Mouse (Mus musculus): ENCODE results near the gene Tmc5.
A peak's percentile ranks its signal among the peaks of the same experiment; 100 is the strongest.

Tmc5 gene

GRCm38 (mm10) chr7:118610721-118611120 is 13.6 kb downstream of the Tmc5 start:
- no peak for DNase-seq (ENCODE audit: low read depth in 2 of 2, low spot score in 2 of 2)

GRCm38 (mm10) chr7:118611185-118611749 is 14.2 kb downstream of the Tmc5 start:
- DNase-seq (ENCODE audit: low read depth in 2 of 2, low spot score in 2 of 2), result no peak

- no peak for DNase-seq (ENCODE audit: low read depth in 2 of 2, low spot score in 2 of 2)
Observed at GRCm38 (mm10) chr7:118611933-118612332, 14.8 kb downstream of the Tmc5 start.

GRCm38 (mm10) chr7:118614076-118614475 is 17.0 kb downstream of the Tmc5 start:
- no peak for DNase-seq (ENCODE audit: low read depth in 2 of 2, low spot score in 2 of 2)

- DNase-seq (ENCODE audit: low read depth in 2 of 2, low spot score in 2 of 2), result no peak
Observed at GRCm38 (mm10) chr7:118618104-118618503, 21.0 kb downstream of the Tmc5 start.

DNA sequence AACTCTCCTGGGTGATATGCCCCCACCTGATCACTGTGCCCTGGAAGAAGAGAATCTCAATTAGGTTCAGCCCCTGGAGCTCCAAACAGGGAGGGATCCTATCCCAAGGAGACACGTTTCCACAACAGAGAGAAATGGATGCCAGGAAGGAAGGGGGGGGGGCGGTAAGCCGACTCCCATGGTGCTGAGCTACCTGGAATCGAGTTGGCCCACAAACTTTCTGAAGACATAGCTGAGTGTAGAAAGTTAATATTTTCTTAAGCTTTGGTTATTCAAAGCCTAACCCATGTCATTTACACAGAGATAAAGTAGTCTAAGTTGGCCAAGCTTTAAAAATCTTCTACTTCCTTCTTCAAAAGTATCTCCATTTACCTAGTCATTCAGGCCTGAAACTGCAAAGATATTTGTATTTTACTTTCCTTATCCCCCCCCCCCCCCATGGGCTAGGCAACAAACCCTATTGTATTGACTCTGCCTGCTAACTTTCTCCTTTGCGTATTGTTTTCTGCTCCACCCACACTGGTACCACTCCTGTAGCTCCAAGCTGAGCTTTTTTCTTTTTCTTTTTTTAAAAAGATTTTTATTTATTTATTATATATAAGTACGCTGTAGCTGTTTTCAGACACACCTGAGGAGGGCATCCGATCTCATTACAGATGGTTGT is 23.3 kb downstream of the Tmc5 start:
- no peak for DNase-seq (ENCODE audit: low read depth in 2 of 2, low spot score in 2 of 2)

GRCm38 (mm10) chr7:118621094-118621493 is 24.0 kb downstream of the Tmc5 start:
- no peak for DNase-seq (ENCODE audit: low read depth in 2 of 2, low spot score in 2 of 2)

DNA sequence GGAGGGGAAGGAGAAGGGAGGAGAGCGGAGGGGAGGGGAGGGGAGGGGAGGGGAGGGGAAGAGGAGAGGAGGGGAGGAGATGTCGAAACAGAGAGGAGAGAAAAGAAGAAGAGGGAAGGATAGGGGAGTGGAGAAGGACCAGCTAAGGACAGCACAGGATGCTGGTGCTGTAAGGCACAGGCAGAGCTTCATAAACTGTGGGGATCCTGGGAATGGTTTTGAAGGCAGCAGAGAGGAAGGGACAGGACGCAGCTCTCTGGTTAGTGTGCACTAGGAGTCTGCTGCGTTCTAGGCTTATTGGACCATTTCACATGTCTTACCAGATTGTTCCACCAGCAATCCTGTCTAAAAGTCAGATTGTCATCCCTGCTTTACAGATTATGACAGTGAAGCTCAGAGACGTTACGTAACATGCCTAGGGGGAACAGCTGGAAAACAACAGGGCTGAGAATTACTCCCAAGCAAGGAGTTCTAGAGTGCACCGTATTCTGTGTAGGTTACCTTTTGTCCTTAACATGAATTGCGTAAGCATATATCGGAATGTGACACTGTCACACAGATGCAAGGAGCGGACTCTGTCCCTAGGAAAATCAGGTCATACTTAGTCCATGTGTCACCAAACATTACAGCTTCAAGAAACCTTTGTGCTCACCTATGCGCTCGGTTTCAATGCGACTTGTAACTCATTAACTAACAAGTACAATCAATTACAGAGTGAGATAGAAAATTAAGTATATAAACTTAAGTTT is 30.6 kb downstream of the Tmc5 start:
- DNase-seq (ENCODE audit: low read depth in 2 of 2, low spot score in 2 of 2), result no peak

GRCm38 (mm10) chr7:118633094-118633493 is 36.0 kb downstream of the Tmc5 start:
- no peak for DNase-seq (ENCODE audit: low read depth in 2 of 2, low spot score in 2 of 2)

DNA sequence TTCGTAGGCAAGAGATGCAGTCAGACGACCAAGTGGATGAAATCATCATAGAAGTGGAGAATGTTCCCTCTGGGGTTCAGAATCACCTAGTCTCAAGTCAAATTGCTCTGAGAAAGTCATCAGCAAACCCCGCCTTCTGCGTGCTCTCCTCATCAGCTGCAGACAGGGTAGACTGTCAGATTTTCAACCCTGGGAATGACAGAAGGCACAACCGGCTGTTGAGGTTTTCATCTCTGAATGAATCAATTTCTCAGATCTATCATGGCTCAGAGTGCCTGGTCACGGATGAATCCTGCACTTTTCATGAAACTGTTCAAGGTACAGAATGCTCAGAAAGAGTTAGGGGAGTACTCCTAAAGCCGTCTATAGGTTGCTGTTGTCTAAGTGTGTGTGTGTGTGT is 36.9 kb downstream of the Tmc5 start:
- DNase-seq (ENCODE audit: low read depth in 2 of 2, low spot score in 2 of 2), result no peak

- no peak for DNase-seq (ENCODE audit: low read depth in 2 of 2, low spot score in 2 of 2)
Observed at GRCm38 (mm10) chr7:118637466-118637865, 40.4 kb downstream of the Tmc5 start.

DNA sequence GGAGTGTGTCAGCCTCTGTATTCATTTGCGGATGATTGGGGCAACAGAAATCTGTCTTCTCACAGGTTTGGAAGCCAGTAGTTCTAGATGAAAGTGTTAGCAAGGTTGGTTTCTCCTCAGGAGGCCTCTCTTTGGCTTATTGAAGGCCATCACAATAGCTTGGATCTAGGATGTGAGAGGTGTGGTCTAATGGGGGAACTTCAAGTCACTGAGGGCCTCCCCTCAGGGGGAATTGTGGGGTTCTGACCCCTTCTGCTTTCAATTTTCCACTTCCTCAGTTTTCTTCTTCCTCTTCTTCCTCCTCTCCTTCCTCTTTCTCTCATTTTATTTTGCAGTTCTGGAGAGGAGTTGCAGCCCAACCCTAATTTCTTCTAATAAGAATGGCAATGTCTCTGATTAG is 49.1 kb downstream of the Tmc5 start:
- no peak for DNase-seq (ENCODE audit: low read depth in 2 of 2, low spot score in 2 of 2)

- DNase-seq (ENCODE audit: low read depth in 2 of 2, low spot score in 2 of 2), result no peak
Observed at GRCm38 (mm10) chr7:118649328-118649727, 52.2 kb downstream of the Tmc5 start.

DNA sequence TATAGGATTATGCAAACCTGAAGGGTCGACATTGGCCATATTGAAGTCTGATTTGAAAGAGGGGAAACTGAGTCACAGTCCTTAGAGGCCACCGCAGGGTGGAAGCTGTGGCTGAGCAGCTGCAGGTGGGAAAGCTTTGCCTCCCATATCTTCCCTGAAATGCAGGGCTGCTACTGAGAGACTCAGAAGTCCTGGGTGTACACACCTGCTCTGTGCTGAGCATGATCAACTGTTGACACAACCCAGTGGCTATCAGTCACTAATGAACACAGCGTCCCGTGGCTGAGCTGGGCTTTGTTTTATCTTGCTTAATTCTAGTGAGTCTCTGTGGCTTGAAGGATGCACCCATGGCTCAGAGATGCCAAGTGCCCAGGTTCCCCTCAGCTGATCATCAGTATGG is 53.0 kb downstream of the Tmc5 start:
- no peak for DNase-seq (ENCODE audit: low read depth in 2 of 2, low spot score in 2 of 2)

- DNase-seq (ENCODE audit: low read depth in 2 of 2, low spot score in 2 of 2), result no peak
Observed at GRCm38 (mm10) chr7:118650891-118651290, 53.8 kb downstream of the Tmc5 start.

DNA sequence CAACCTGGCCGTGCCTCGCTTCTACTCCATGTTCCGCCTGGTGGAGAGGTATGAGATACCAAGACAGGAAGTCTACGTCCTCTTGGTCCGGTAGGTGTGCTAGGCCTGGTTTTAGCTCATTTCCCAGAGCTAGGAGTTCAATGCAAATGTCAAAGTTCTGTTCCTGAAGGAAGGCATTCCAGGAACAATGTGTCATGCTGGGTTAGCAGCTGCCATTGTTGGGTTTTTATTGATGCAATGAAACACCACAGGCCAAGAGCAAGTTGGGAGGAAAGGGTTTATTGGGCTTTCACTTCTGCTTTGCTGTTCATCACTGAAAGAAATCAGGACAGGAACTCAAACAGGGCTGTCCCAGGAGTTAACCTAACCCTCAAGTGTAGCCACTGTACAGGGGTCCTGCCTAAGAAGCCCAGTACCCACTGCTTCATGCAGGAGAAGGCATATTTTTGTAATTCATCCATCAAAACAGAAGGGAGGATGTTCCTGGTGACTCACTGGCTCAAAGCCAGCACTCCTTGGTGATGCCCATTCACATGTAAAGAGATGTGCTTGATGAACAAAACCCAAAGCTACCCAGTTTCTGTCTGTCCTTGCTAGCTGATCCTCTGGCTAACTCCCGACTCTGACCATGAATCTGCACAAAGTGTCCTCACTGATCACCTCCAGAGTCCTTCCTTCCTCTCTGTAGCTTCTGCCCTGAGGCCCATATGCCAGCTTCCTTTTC is 55.6 kb downstream of the Tmc5 start:
- no peak for DNase-seq (ENCODE audit: low read depth in 2 of 2, low spot score in 2 of 2)

- no peak for DNase-seq (ENCODE audit: low read depth in 2 of 2, low spot score in 2 of 2)
Observed at GRCm38 (mm10) chr7:118656730-118657129, 59.6 kb downstream of the Tmc5 start.

DNA sequence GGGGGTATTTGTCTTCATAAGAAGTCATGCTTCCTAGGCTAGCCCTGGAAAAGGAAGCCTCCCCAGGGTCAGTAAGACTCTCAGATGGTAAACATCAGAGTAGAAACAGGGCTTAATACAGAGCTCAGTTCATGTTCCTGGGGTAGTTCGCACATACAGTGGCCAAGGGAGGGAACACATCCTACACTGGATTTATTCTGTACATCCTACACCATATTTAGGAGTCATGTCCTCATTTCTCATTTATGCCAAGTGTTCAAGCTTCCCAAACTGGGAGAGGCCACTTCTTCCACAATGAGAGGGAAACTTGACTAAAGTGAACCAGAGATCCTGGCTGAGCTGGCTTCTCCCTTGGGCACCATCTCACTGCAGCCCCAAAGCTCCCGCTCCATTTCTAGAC is 70.7 kb downstream of the Tmc5 start:
- no peak for DNase-seq (ENCODE audit: low read depth in 2 of 2, low spot score in 2 of 2)

GRCm38 (mm10) chr7:118670142-118670541 is 73.0 kb downstream of the Tmc5 start:
- no peak for DNase-seq (ENCODE audit: low read depth in 2 of 2, low spot score in 2 of 2)

DNA sequence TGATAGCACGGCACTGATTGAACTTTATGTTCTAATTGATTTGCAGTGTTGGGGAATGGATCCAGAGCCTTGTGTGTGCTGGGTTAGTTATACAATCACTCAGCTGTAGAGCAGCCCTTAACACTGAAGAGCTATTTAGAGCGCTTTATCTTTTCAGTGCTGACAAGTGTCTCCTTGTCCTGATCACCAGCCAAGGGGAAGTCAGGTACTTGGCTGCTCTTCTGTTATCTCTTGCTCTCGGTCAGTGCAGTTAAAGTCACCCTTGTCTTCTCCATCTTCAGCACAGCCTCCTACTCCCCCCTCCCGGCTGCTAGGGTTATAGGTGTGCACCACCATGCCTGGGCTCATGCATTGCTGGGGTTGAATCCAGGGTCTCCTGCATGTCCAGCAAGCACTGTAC is 79.7 kb downstream of the Tmc5 start:
- no peak for DNase-seq (ENCODE audit: low read depth in 2 of 2, low spot score in 2 of 2)

DNA sequence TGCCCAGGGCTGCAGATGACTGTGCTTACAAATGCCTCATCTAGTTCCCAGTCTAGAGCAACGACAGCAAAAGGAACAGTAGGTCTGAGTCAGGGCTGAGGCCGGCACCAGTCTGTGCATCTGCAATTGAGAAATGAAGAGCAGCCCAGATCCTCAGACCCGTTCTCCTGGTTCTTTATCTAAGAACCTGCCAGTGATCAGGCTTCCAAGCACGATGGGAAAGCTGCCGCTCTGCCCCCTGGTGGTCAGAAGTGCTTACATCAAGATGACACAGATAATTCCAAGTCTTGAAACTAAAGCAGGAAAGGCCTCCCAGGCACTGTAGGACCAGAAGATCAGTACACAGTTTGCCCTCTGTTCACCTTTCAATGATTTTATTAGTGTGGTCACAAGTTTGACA is 91.1 kb downstream of the Tmc5 start:
- DNase-seq (ENCODE audit: low read depth in 2 of 2, low spot score in 2 of 2), result peak; percentile 16 to 41

DNA sequence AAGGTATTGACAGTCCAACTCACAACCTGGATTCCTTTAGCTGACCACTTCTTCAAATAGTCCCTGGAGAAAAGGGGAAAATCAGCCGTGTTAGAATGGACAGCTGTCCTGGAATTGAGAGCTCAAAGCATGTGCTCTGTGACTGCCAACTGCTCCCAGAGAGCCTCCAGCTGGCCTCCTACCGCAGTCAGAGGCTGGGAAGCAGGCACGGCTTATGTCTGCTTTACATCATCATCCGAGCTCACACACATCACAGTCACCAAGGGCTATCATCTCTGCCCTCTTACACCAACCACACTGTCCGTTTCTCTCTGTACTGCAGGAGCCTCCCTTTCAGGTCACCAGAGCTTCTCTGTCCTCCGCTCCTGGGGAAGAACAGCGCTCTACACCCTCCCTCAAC is 92.0 kb downstream of the Tmc5 start:
- DNase-seq (ENCODE audit: low read depth in 2 of 2, low spot score in 2 of 2), result no peak

Data from CD8-positive naive resting alpha-beta T cell, adult 2 months (primary cell).